Mouse (Mus musculus): ENCODE results near the gene Olfm3.

The Olfm3 gene

DNA sequence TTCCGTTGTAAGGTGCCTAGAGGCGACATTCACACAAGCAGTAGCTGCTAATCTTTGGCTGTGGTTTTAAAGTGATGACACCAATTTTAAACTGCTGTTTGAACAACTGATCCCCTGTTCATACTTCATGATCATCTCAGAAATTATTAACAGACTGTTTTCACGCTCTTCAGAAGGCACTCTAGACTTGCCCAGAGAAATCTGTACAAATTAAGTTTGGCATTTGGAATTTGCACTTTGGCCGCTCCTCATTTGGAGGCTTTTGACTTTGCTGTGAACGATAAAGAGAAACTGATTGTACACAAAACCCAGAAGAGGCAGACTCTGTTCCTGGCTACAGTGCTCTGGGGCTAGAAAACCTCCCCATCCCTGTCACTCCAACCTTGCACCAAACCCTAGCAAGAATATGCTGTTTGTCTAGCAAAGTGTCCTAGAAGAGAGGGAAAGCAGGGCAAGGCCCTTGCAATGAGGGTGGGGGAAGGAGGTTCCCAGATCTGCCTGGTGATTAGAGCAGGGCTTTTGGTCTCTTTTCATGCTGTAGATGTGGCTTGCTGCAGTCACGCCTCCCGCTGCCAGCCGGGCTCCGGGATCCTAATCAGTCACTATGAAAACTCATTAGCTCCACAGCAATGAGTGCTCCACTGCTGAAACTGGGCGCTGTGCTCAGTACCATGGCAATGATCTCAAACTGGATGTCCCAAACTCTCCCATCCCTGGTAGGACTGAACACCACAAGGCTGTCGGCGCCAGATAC is 176.7 kb downstream of the Olfm3 start:
- no peak for DNase-seq (ENCODE audit: low spot score)

DNA sequence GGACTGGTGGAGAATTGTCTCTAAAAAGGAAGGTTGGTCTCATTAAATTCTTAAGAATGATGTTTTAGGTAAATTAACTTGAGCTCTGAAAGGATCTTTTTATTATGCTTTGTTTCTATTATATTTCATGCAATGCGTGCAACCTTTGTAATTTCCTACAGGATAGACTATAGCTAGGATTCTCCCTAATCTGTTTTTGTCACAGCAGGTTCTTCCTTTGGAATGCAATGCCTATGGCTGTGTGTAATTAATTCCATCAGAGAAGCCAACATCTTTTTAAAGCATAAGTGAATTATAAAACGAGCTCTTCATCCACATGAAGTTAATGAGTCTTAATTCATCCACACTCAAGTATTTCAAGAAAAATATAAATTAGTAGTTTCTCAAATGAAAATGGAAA is 177.5 kb downstream of the Olfm3 start:
- no peak for DNase-seq (ENCODE audit: low spot score)

- no peak for DNase-seq (ENCODE audit: low spot score)
Observed at GRCm38 (mm10) chr3:115082947-115083346, 179.1 kb downstream of the Olfm3 start.

DNA sequence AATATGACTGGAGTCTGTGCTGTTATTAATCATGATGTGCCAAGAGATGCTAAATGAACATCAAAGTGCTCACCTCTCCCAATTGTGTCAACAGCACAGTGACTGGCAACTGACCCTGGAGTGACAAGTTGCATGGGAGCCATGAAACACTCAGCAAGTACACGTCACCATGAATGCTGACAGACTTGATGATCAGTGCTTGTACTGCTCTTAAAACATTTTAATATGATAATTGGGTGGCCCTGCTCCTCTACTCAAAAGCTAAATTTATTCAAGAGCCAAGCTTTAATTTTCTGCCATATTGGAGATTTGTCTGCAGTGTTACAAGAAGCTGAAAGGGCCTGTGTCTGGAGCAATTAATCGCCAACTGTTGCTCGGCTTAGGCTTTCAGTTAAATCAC is 184.4 kb downstream of the Olfm3 start:
- DNase-seq (ENCODE audit: low spot score): no peak

DNA sequence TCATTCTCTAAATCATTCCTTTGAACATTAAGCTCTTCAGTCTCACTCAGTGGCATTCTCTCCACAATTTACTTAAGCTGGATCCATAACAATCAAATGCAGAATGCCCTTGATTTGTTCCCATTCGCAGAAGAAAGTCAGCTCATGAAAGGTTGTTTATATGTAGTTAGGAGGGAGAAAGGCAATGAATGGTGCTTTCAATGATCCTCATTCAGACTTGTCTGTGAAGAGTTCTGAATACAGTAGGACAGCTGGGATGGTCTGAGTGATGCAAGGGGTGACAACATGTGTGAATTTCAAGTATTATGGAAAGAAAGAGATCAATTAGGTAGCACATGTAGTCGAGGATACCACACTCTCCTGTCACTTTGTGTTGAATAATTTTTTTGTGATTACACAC is 186.8 kb downstream of the Olfm3 start:
- no peak for DNase-seq (ENCODE audit: low spot score)

DNA sequence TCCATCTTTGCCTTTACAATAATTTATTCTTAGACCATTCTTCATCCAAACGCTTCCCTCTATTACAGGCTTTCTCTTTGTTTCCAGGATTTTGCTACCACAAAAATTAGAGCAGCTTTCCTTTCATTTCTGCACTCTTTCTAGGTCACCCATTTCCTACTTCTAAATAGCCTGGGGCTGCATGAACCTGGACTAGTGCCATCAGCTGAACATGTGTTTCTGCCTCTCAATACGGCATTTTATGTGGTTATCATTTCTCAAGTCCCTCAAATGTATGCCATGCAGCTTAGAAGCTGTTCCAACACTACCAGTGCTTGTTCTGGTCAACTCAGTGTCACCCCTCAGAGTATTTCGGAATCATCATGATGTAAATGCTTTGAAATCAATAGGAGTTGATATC is 191.6 kb downstream of the Olfm3 start:
- no peak for DNase-seq (ENCODE audit: low spot score)

- DNase-seq (ENCODE audit: low spot score): no peak
Observed at GRCm38 (mm10) chr3:115099590-115099989, 195.7 kb downstream of the Olfm3 start.

DNA sequence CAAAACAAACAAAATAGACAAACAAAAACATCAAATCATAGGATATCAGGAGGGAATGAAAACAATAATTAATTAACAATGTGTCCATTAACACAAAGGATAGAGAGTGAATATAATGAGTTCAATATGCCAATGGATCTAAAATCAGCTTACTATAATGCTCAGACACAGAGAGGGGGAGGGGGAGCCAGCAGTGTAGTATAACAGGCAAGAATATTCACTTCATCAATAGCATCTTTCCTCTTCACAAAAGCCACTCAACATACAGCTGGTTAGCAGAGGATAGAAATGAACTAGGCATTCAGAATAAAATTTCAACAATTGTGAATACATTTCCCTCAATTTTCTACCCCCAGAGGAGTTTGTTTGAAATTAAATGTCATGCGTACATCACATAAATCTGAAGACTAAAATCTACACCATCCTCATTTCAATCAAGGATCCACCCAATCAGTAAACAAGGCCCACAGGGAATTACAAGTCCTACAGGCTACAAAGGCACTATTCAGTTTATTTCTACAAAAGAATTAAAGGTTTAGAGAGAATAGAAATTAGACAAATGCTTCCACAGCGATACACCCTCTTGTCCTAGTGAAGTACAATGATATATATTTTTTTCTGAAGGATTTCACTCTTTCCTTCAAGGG is 200.4 kb downstream of the Olfm3 start:
- no peak for DNase-seq (ENCODE audit: low spot score)

DNA sequence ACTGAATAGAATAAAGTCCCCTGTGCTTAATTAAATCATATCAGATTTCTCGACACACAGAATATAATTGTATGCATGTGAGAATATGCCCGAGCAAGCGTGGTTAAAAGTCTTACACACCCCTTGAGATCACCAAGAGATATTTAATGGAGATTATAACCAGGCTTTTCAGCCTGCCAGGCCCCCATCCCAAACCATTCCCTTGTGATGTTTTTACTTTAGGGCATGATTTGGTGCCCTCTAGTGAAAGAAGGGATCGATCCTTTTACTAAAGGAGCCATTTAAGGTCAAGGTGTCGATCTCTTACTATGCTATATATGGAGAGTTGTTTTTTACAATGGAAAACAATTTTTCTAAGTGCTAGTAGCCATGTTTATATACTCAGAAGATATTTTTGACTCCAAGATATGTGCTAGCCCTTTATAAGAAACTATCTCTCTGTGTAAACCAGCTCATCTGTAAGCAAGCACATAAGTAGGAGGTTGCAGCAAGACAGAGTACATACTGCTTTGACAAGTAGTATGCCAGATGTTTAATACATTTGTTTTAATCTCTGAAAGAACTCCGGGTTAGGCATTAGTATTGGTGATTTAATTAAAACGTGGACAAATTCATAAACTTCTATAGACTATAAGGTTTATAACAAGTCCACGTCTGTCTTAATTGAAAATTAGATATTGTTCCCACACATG is 201.1 kb downstream of the Olfm3 start:
- DNase-seq (ENCODE audit: low spot score): no peak

- DNase-seq (ENCODE audit: low spot score): no peak
Observed at GRCm38 (mm10) chr3:115145722-115146121, 241.8 kb downstream of the Olfm3 start.

DNA sequence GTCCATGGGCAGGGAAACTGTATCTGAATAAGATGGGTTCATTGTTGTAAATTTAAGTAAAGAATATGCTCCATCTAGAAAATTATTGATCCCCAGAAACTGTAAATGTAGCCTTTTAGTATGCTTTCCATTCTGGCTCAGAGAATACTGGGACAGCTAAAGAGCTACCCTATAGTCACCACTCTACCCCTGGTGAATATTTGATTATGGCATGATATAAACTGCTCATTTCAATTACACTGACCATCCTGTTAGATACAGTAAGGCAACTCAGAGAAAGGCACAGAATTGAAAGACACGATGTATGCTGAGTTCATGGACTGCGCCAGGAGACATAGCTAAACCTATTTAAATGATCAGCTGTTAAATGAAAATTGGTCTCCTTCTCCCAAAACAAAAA is 242.4 kb downstream of the Olfm3 start:
- no peak for DNase-seq (ENCODE audit: low spot score)

- DNase-seq (ENCODE audit: low spot score): no peak
Observed at GRCm38 (mm10) chr3:115158903-115159473, 255.1 kb downstream of the Olfm3 start.

GRCm38 (mm10) chr3:115174625-115175024 is 270.7 kb downstream of the Olfm3 start:
- no peak for DNase-seq (ENCODE audit: low spot score)

Measured in adipocyte (in vitro differentiated cells).